Mouse (Mus musculus): ENCODE results near the gene Patl2. TPM values are rescaled to one million over a fixed set of nuclear protein-coding genes. Genes with fewer than 3 reads are reported as not detected.

Patl2 gene
- polyA plus RNA-seq, 1 experiment from 2014 or later, result 0.04 TPM

- peak; percentile 74 for ATAC-seq (ENCODE audit: low read depth)
- Histone ChIP-seq H3K9ac (ENCODE audit: low read depth, low read length) (no peak overlapping the region), H3K27ac (ENCODE audit: low read length) (peak overlapping the region; percentile 42; the same call in 1 of the 2 replicates), H3K36me3 (ENCODE audit: control insufficient read depth, insufficient read depth) (peaks cover 12% of the 10 kb centered on the region), H3K9me3 (replicated peaks; ENCODE audit: control insufficient read depth, low read length) (no peaks in the 10 kb centered on the region), H3K4me1 (ENCODE audit: control insufficient read depth, low read depth, low read length) (no peaks in the 10 kb centered on the region; the same call in 1 of the 2 replicates), H3K4me3 (ENCODE audit: low read depth, low read length) (no peak overlapping the region), H3K4me2 (ENCODE audit: low read depth, low read length) (no peak overlapping the region), H3K27me3 (ENCODE audit: control insufficient read depth, insufficient read depth, low read depth, low read length) (no peaks in the 10 kb centered on the region)
- 60% methylated on average over 7 of the region's 7 CpGs for WGBS (ENCODE audit: insufficient replicate concordance)
Measured at GRCm38 (mm10) chr2:122081728-122082456, 104.1 kb downstream of the Patl2 start.

Other genes starting within 250 kb of the Patl2 start
- gene Ctdspl2, start 230.2 kb downstream of the Patl2 start, polyA plus RNA-seq (2015; fragmentation: Nextera tagmentation; extraction: Ambion mirVana), result 15.9 and 16.9 TPM in 2 replicates
- gene Mageb3, start 230.1 kb downstream of the Patl2 start, polyA plus RNA-seq (2015; fragmentation: Nextera tagmentation; extraction: Ambion mirVana), result 0.05 TPM in 1 of 2 replicates, not detected in the other
- gene Eif3j1, start 157.6 kb downstream of the Patl2 start, polyA plus RNA-seq (2015; fragmentation: Nextera tagmentation; extraction: Ambion mirVana), result 7.4 and 7.8 TPM in 2 replicates
- 3.2 and 3.5 TPM in 2 replicates for gene Spg11, start 67.8 kb downstream of the Patl2 start, polyA plus RNA-seq (2015; fragmentation: Nextera tagmentation; extraction: Ambion mirVana)
- 426 and 495 TPM in 2 replicates for gene B2m, start 38.5 kb downstream of the Patl2 start, polyA plus RNA-seq (2015; fragmentation: Nextera tagmentation; extraction: Ambion mirVana)
- 0.05 and 0.07 TPM in 2 replicates for gene Trim69, start 25.5 kb downstream of the Patl2 start, polyA plus RNA-seq (2015; fragmentation: Nextera tagmentation; extraction: Ambion mirVana)
- gene Terb2, start 83 bp upstream of the Patl2 start, polyA plus RNA-seq (2015; fragmentation: Nextera tagmentation; extraction: Ambion mirVana), result not detected in 2 replicates
- gene Sord, start 48.6 kb upstream of the Patl2 start, polyA plus RNA-seq (2015; fragmentation: Nextera tagmentation; extraction: Ambion mirVana), result 193 and 196 TPM in 2 replicates
- not detected in 2 replicates for gene Duox2, start 112.3 kb upstream of the Patl2 start, polyA plus RNA-seq (2015; fragmentation: Nextera tagmentation; extraction: Ambion mirVana)
- gene Duoxa2, start 112.7 kb upstream of the Patl2 start, polyA plus RNA-seq (2015; fragmentation: Nextera tagmentation; extraction: Ambion mirVana), result not detected in 2 replicates
- gene Duoxa1, start 127.5 kb upstream of the Patl2 start, polyA plus RNA-seq (2015; fragmentation: Nextera tagmentation; extraction: Ambion mirVana), result 0.05 TPM in 1 of 2 replicates, not detected in the other
- gene Duox1, start 129.5 kb upstream of the Patl2 start, polyA plus RNA-seq (2015; fragmentation: Nextera tagmentation; extraction: Ambion mirVana), result not detected in 2 replicates
- 0.89 and 1.3 TPM in 2 replicates for gene Shf, start 183.0 kb upstream of the Patl2 start, polyA plus RNA-seq (2015; fragmentation: Nextera tagmentation; extraction: Ambion mirVana)
- gene Slc28a2, start 240.3 kb upstream of the Patl2 start, polyA plus RNA-seq (2015; fragmentation: Nextera tagmentation; extraction: Ambion mirVana), result 1.6 and 2.3 TPM in 2 replicates

All from liver, embryonic 16.5 days (tissue).